Mouse (Mus musculus): ENCODE data around the gene Cep57. TPM values are rescaled to one million over a fixed set of nuclear protein-coding genes. Genes with fewer than 3 reads are reported as not detected.
A peak's percentile ranks its signal among the peaks of the same experiment; 100 is the strongest.

Cep57 gene
- 40.1 and 49.2 TPM in 2 replicates for polyA plus RNA-seq (2016; fragmentation: Nextera tagmentation; extraction: Ambion mirVana)

GRCm38 (mm10) chr9:13826832-13827405 is at the start of gene Cep57:
Gene Cep57 (minus strand): TSS chr9:13827107.
- H3K4me3 ChIP-seq, result peak within 1 kb of the TSS; percentile 96
- no peaks in the 10 kb centered on the region for H3K27me3 ChIP-seq (ENCODE audit: insufficient read depth, poor library complexity, severe bottlenecking)
- no peaks in the 10 kb centered on the region for H3K9me3 ChIP-seq
- WGBS, result under 1% methylated on average over 44 of the region's 44 CpGs
- H3K27ac ChIP-seq, result peak within 1 kb of the TSS; percentile 99
- H3K4me1 ChIP-seq, result peaks cover 20% of the 10 kb centered on the region
- DNase-seq (ENCODE audit: low spot score), result peak; percentile 98
- H3K36me3 ChIP-seq, result peaks cover 23% of the 10 kb centered on the region

GRCm38 (mm10) chr9:13875340-13875739 is 48.4 kb upstream of the Cep57 start:
- no peak overlapping the region for H3K27ac ChIP-seq

DNA sequence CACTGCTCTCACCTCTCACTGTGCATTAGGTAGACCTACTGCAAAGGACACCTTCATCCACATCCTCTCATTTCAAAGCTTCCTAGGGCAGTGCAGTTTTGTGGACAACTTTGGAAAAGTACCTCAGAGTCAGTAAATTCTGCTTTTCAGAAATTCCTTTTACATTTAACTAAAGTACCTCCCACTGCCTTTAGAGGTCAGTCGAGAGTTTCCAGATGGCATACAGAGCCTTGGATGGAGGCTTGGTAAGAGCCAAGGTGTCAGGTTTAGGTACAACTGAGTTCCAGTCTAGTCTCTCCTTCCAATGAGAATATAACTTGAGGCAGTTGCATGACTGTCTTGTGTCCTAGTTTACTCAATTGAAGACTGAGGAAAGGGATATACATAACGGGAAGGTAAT is 47.5 kb upstream of the Cep57 start:
- no peak for DNase-seq (ENCODE audit: low spot score)
- no peak overlapping the region for H3K27ac ChIP-seq

More at GRCm38 (mm10) chr9:13875340-13875739, 48.4 kb upstream of the Cep57 start:
- 58% methylated on average over 2 of the region's 2 CpGs for WGBS
- Histone ChIP-seq H3K27me3 (ENCODE audit: insufficient read depth, poor library complexity, severe bottlenecking) (no peaks in the 10 kb centered on the region), H3K36me3 (no peaks in the 10 kb centered on the region), H3K4me1 (no peaks in the 10 kb centered on the region), H3K9me3 (no peaks in the 10 kb centered on the region), H3K4me3 (no peak overlapping the region)
- DNase-seq (ENCODE audit: low spot score), result no peak

GRCm38 (mm10) chr9:13871631-13872030 is 44.7 kb upstream of the Cep57 start:
- 81% methylated on average over 7 of the region's 7 CpGs for WGBS
- DNase-seq (ENCODE audit: low spot score), result no peak
- Histone ChIP-seq H3K27me3 (ENCODE audit: insufficient read depth, poor library complexity, severe bottlenecking) (no peaks in the 10 kb centered on the region), H3K4me1 (peaks cover 3% of the 10 kb centered on the region; the same call in 1 of the 2 replicates), H3K27ac (no peak overlapping the region), H3K9me3 (no peaks in the 10 kb centered on the region), H3K36me3 (no peaks in the 10 kb centered on the region), H3K4me3 (no peak overlapping the region)

More for the DNA sequence above, 47.5 kb upstream of the Cep57 start:
- Histone ChIP-seq H3K4me3 (no peak overlapping the region), H3K9me3 (no peaks in the 10 kb centered on the region), H3K36me3 (no peaks in the 10 kb centered on the region), H3K27me3 (ENCODE audit: insufficient read depth, poor library complexity, severe bottlenecking) (no peaks in the 10 kb centered on the region), H3K4me1 (peaks cover 3% of the 10 kb centered on the region; the same call in 1 of the 2 replicates)
- 49% methylated on average over 2 of the region's 2 CpGs for WGBS

DNA sequence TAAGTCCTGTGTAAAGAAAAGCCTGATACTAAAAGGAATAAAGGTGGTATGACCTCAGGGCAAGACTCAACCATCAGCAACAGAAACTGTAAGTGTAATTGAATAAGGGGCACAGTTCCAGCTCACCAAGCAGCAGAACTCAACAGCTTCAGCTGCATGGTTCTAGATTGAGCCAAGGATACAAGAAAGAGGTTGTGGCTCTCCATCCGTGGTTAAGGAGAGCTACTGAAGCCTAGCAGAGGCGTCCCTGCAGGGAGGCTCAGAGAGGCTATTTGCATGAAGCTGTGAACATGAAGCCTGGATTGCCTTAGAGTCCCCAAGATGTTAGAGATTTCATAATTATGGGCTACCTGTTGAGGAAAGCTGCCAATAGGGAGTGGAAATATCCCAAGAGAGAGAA is 40.7 kb upstream of the Cep57 start:
- H3K27me3 ChIP-seq (ENCODE audit: insufficient read depth, poor library complexity, severe bottlenecking), result no peaks in the 10 kb centered on the region
- no peak overlapping the region for H3K27ac ChIP-seq
- 60% methylated on average over 2 of the region's 2 CpGs for WGBS
- peak; percentile 38 for DNase-seq (ENCODE audit: low spot score)
- H3K4me1 ChIP-seq, result peaks cover 3% of the 10 kb centered on the region; the same call in 1 of the 2 replicates
- no peaks in the 10 kb centered on the region for H3K36me3 ChIP-seq
- no peak overlapping the region for H3K4me3 ChIP-seq
- H3K9me3 ChIP-seq, result no peaks in the 10 kb centered on the region

DNA sequence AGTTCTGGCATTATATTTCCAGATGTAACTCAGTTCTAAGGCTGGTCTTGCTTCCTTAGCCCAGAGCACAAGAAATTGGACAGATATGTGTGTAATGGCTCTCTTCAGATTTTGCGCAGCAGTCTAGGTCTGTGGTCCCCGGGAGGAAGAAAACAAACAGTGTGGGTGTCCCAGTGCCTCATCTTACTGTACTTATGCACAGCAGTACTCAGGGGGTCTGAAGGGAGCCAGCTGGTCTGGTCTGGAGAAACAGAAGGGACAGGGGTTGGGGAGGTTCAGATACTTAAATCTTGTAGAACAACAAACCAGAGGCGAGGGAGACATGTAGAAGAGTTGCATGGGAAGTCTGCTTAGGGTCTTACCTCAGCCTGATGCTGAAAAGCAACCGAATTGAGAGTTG is 29.9 kb upstream of the Cep57 start:
- no peak overlapping the region for H3K4me3 ChIP-seq
- H3K9me3 ChIP-seq, result no peaks in the 10 kb centered on the region
- no peaks in the 10 kb centered on the region for H3K27me3 ChIP-seq (ENCODE audit: insufficient read depth, poor library complexity, severe bottlenecking)
- H3K4me1 ChIP-seq, result peaks cover 4% of the 10 kb centered on the region; the same call in 1 of the 2 replicates
- DNase-seq (ENCODE audit: low spot score), result no peak
- WGBS, result 74% methylated on average over 4 of the region's 4 CpGs
- H3K36me3 ChIP-seq, result no peaks in the 10 kb centered on the region
- H3K27ac ChIP-seq, result no peak overlapping the region

GRCm38 (mm10) chr9:13856247-13856646 is 29.3 kb upstream of the Cep57 start:
- Histone ChIP-seq H3K27ac (no peak overlapping the region), H3K36me3 (no peaks in the 10 kb centered on the region)
- DNase-seq (ENCODE audit: low spot score), result no peak

GRCm38 (mm10) chr9:13853876-13854275 is 27.0 kb upstream of the Cep57 start:
- no peak for DNase-seq (ENCODE audit: low spot score)
- H3K9me3 ChIP-seq, result no peaks in the 10 kb centered on the region
- H3K4me3 ChIP-seq, result no peak overlapping the region
- peaks cover 4% of the 10 kb centered on the region; the same call in 1 of the 2 replicates for H3K4me1 ChIP-seq
- WGBS, result 54% methylated on average over 3 of the region's 3 CpGs
- no peak overlapping the region for H3K27ac ChIP-seq
- no peaks in the 10 kb centered on the region for H3K27me3 ChIP-seq (ENCODE audit: insufficient read depth, poor library complexity, severe bottlenecking)
- no peaks in the 10 kb centered on the region for H3K36me3 ChIP-seq

More at GRCm38 (mm10) chr9:13856247-13856646, 29.3 kb upstream of the Cep57 start:
- 68% methylated on average over 1 of the region's 1 CpGs for WGBS
- no peaks in the 10 kb centered on the region for H3K27me3 ChIP-seq (ENCODE audit: insufficient read depth, poor library complexity, severe bottlenecking)
- H3K4me1 ChIP-seq, result peaks cover 4% of the 10 kb centered on the region; the same call in 1 of the 2 replicates
- no peaks in the 10 kb centered on the region for H3K9me3 ChIP-seq
- H3K4me3 ChIP-seq, result no peak overlapping the region

GRCm38 (mm10) chr9:13848481-13849480 is 21.9 kb upstream of the Cep57 start:
- Histone ChIP-seq H3K27me3 (ENCODE audit: insufficient read depth, poor library complexity, severe bottlenecking) (no peaks in the 10 kb centered on the region), H3K36me3 (peaks cover 16% of the 10 kb centered on the region; the same call in 1 of the 2 replicates), H3K4me1 (peaks cover 4% of the 10 kb centered on the region; the same call in 1 of the 2 replicates), H3K9me3 (no peaks in the 10 kb centered on the region), H3K4me3 (no peak overlapping the region), H3K27ac (no peak overlapping the region)
- WGBS, result 74% methylated on average over 10 of the region's 10 CpGs
- DNase-seq (ENCODE audit: low spot score), result no peak

- Histone ChIP-seq H3K9me3 (no peaks in the 10 kb centered on the region), H3K4me1 (peaks cover 3% of the 10 kb centered on the region; the same call in 1 of the 2 replicates), H3K4me3 (no peak overlapping the region), H3K27me3 (ENCODE audit: insufficient read depth, poor library complexity, severe bottlenecking) (no peaks in the 10 kb centered on the region), H3K36me3 (peaks cover 25% of the 10 kb centered on the region), H3K27ac (no peak overlapping the region)
- 80% methylated on average over 3 of the region's 3 CpGs for WGBS
- DNase-seq (ENCODE audit: low spot score), result no peak
Observed at GRCm38 (mm10) chr9:13847591-13847990, 20.7 kb upstream of the Cep57 start.

DNA sequence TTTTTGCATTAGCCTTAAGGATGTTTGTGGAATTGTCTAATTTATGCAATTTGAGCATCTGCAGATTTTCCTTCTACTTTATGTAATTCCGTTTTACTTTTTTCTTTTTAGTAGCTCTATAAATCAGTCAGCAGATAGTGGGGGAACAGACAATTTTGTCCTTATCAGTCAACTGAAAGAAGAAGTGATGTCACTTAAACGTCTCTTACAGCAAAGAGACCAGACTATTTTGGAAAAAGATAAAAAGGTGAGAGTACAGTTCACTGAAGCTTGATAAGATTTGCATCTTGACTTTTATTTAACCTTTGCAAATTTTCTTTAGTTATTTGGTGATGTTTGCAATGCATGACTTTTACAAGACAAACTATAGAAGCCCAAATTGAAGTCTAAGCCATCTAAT is 9.8 kb upstream of the Cep57 start:
- H3K27me3 ChIP-seq (ENCODE audit: insufficient read depth, poor library complexity, severe bottlenecking), result no peaks in the 10 kb centered on the region
- no peak overlapping the region for H3K4me3 ChIP-seq
- 56% methylated on average over 2 of the region's 2 CpGs for WGBS
- H3K27ac ChIP-seq, result no peak overlapping the region
- no peaks in the 10 kb centered on the region for H3K9me3 ChIP-seq
- H3K4me1 ChIP-seq, result no peaks in the 10 kb centered on the region
- H3K36me3 ChIP-seq, result peaks cover 97% of the 10 kb centered on the region
- DNase-seq (ENCODE audit: low spot score), result no peak

- 79% methylated on average over 3 of the region's 3 CpGs for WGBS
- Histone ChIP-seq H3K36me3 (peaks cover 95% of the 10 kb centered on the region), H3K9me3 (no peaks in the 10 kb centered on the region), H3K4me3 (no peak overlapping the region), H3K27ac (no peak overlapping the region), H3K27me3 (ENCODE audit: insufficient read depth, poor library complexity, severe bottlenecking) (no peaks in the 10 kb centered on the region), H3K4me1 (no peaks in the 10 kb centered on the region)
- no peak for DNase-seq (ENCODE audit: low spot score)
Observed at GRCm38 (mm10) chr9:13835256-13835655, 8.3 kb upstream of the Cep57 start.

GRCm38 (mm10) chr9:13828087-13828441 is 1.2 kb upstream of the Cep57 start:
- Histone ChIP-seq H3K4me3 (peak overlapping the region; percentile 96), H3K27me3 (ENCODE audit: insufficient read depth, poor library complexity, severe bottlenecking) (no peaks in the 10 kb centered on the region), H3K9me3 (no peaks in the 10 kb centered on the region), H3K27ac (peak overlapping the region; percentile 99), H3K36me3 (peaks cover 26% of the 10 kb centered on the region), H3K4me1 (peaks cover 15% of the 10 kb centered on the region)
- under 1% methylated on average over 23 of the region's 23 CpGs for WGBS
- no peak for DNase-seq (ENCODE audit: low spot score)
